Mouse (Mus musculus): ENCODE measurements around the gene Atp2a2.

DNA sequence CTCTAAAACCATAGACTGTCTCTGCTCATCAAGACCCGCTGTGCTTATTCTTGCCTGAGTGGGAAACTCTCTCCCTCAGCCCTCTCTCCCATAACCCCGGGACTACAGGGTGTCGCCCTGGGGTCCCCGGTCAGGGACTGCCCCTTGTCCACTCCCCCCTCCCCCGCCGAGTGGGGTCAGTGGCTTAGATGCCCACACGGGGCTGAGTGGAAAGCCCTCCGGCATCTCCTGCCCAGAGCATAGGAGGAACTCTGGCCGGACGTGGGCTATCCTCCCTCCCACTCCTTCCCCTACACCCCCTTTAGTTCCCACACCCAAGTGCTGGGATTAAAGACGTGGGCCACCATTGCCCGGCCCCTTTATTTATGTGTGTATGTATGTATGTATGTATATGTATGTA is 86.6 kb downstream of the Atp2a2 start:
- TF ChIP-seq CTCF (IDR thresholded peaks at IDR 0.05; ENCODE audit: low read depth, low read length): no peak
- no peak for TF ChIP-seq POLR2A (IDR thresholded peaks at IDR 0.05; ENCODE audit: borderline replicate concordance, low read depth, low read length)

Measured in bone marrow macrophage, adult 2 months (primary cell).